Mouse (Mus musculus): ENCODE measurements around the gene Neurl4.
"Not testable (repeated sequence)": the region's sequence is repeated elsewhere in the genome, so short reads cannot be mapped to it uniquely, and the experiment has no call there.

Neurl4 gene

GRCm38 (mm10) chr11:69900471-69901405 is at the start of gene Neurl4, which contains the start of gene 2810408A11Rik:
Neurl4 (plus strand) TSS chr11:69901072.
2810408A11Rik (minus strand) TSS chr11:69900987.
- peak; percentile 93 for DNase-seq

GRCm38 (mm10) chr11:69853994-69854393 is 46.9 kb upstream of the Neurl4 start:
- peak; percentile 93 for DNase-seq

GRCm38 (mm10) chr11:69854680-69855079 is 46.2 kb upstream of the Neurl4 start:
- DNase-seq = no peak

- peak; percentile 85 for DNase-seq
Observed at GRCm38 (mm10) chr11:69855347-69855746, 45.5 kb upstream of the Neurl4 start.

GRCm38 (mm10) chr11:69858113-69858998 is 42.5 kb upstream of the Neurl4 start, which contains the start of gene Tnk1:
Tnk1 (minus strand) TSS chr11:69858730.
- no peak for DNase-seq

GRCm38 (mm10) chr11:69863729-69864128 is 37.1 kb upstream of the Neurl4 start:
- not testable (repeated sequence) for DNase-seq

GRCm38 (mm10) chr11:69864138-69864860 is 36.6 kb upstream of the Neurl4 start:
- DNase-seq = peak; percentile 58

- DNase-seq = no peak
Observed at GRCm38 (mm10) chr11:69865561-69865960, 35.3 kb upstream of the Neurl4 start.

- DNase-seq = no peak
Observed at GRCm38 (mm10) chr11:69867335-69867734, 33.5 kb upstream of the Neurl4 start.

GRCm38 (mm10) chr11:69870289-69871069 is 30.4 kb upstream of the Neurl4 start:
- no peak for DNase-seq

- DNase-seq = no peak
Observed at GRCm38 (mm10) chr11:69871822-69872221, 29.1 kb upstream of the Neurl4 start.

- DNase-seq = no peak
Observed at GRCm38 (mm10) chr11:69872451-69872850, 28.4 kb upstream of the Neurl4 start.

GRCm38 (mm10) chr11:69876186-69876585 is 24.7 kb upstream of the Neurl4 start:
- DNase-seq = no peak

GRCm38 (mm10) chr11:69876867-69877266 is 24.0 kb upstream of the Neurl4 start:
- DNase-seq = peak; percentile 91

GRCm38 (mm10) chr11:69877878-69878277 is 23.0 kb upstream of the Neurl4 start, which contains the start of gene Tmem95:
Tmem95 (minus strand) TSS chr11:69878018.
- no peak for DNase-seq

- no peak for DNase-seq
Observed at GRCm38 (mm10) chr11:69878399-69878798, 22.5 kb upstream of the Neurl4 start.

- DNase-seq = peak; percentile 56
Observed at GRCm38 (mm10) chr11:69878952-69879351, 21.9 kb upstream of the Neurl4 start.

GRCm38 (mm10) chr11:69879711-69880110 is 21.2 kb upstream of the Neurl4 start:
- DNase-seq = no peak

GRCm38 (mm10) chr11:69880506-69880852 is 20.4 kb upstream of the Neurl4 start:
- DNase-seq = peak; percentile 79

GRCm38 (mm10) chr11:69880853-69881603 is 19.8 kb upstream of the Neurl4 start, which contains the start of gene Kctd11:
Kctd11 (minus strand) TSS chr11:69881406.
- peak; percentile 87 for DNase-seq

Measured in liver (tissue).